Mouse (Mus musculus) ES-Bruce4 (cell line): ENCODE measurements around the gene Zbtb18.

ENCODE experiments used
- CTCF ChIP-seq: IDR thresholded peaks from one replicate; pipeline ENCODE4 v1.8.1; 2011; ENCODE audit warnings: low read depth, low read length
- EP300 ChIP-seq: IDR thresholded peaks from 2 replicates; pipeline ENCODE4 v1.6.1; 2011; ENCODE audit warnings: low read depth, low read length; ENCODE audit not compliant: insufficient read depth
- POLR2A ChIP-seq: IDR thresholded peaks from one replicate; pipeline ENCODE4 v1.8.1; 2011; ENCODE audit warnings: low read length; ENCODE audit not compliant: insufficient read depth

DNA sequence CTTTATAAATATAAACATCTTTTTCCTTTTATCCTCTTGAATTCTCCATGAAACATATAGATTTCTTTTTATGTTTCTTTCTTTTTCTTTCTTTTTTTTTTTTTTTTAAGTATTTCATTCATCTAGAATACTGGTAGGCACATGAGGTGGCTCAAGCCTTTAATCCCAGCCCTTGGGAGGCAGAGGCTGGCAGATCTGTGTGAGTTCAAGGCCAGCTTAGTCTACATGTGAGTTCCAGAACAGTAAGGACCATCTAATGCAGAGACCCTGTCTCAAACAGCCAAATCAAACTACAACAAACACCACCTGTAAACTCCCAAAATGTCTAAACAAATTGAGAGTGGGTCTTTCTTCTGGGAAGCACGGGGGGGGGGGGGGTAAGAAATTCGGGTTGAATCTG, 1.7 kb upstream of the Zbtb18 start:
- TF ChIP-seq POLR2A (no peak), CTCF (no peak), EP300 (no peak)
